Mouse (Mus musculus) embryonic facial prominence, embryonic 14.5 days (tissue): ENCODE data around the gene Txk. TPM values are rescaled to one million over a fixed set of nuclear protein-coding genes. Genes with fewer than 3 reads are reported as not detected.

Experiments
- ATAC-seq: fragments of 200-750 bp; cut with Nextera tagmentation; 2 replicates; pipeline ENCODE4 v1.8.0; 2017; ENCODE audit warnings: low read depth, moderate number of reproducible peaks, moderate TSS enrichment
- DNase-seq: peaks from one replicate; pipeline ENCODE4 v3.0.0-alpha.2; 2015; ENCODE audit warnings: low spot score
- H3K27ac ChIP-seq: fragments of 300-500 bp; sonication (generic); replicated peaks from 2 replicates; pipeline ENCODE4 v1.5.1; 2014; ENCODE audit warnings: low read depth, mild to moderate bottlenecking, low read length, moderate library complexity
- H3K27me3 ChIP-seq: fragments of 300-500 bp; sonication (generic); replicated peaks from 2 replicates; pipeline ENCODE4 v1.6.1; 2014; ENCODE audit warnings: low read length; ENCODE audit not compliant: control insufficient read depth, insufficient read depth
- H3K36me3 ChIP-seq: fragments of 300-500 bp; sonication (generic); 2 replicates; pipeline ENCODE4 v1.6.1; 2014; ENCODE audit warnings: low read length, mixed read lengths; ENCODE audit not compliant: control insufficient read depth, insufficient read depth
- H3K4me1 ChIP-seq: fragments of 300-500 bp; sonication (generic); 2 replicates; pipeline ENCODE4 v1.6.1; 2014; ENCODE audit warnings: antibody characterized with exemption, low read length; ENCODE audit not compliant: control insufficient read depth, insufficient read depth
- H3K4me2 ChIP-seq: fragments of 300-500 bp; sonication (generic); 2 replicates; pipeline ENCODE4 v1.6.1; 2014; ENCODE audit warnings: low read depth, mild to moderate bottlenecking, low read length, moderate library complexity, mixed read lengths
- H3K4me3 ChIP-seq: fragments of 300-500 bp; sonication (generic); 2 replicates; pipeline ENCODE4 v1.5.1; 2014; ENCODE audit warnings: low read depth, mild to moderate bottlenecking, low read length
- H3K9ac ChIP-seq: fragments of 300-500 bp; sonication (generic); 2 replicates; pipeline ENCODE4 v1.6.1; 2014; ENCODE audit warnings: low read depth, mild to moderate bottlenecking, low read length, moderate library complexity, mixed read lengths
- H3K9me3 ChIP-seq: fragments of 300-500 bp; sonication (generic); 2 replicates; pipeline ENCODE4 v1.6.1; 2016; ENCODE audit warnings: low read length; ENCODE audit not compliant: control insufficient read depth
- WGBS: fragments of 180-500 bp; shearing (Covaris S2); extraction: QIAGEN DNeasy Blood & Tissue Kit; methylation state at CpG from one replicate; pipeline ENCODE4 v1.1.7; 2014; 5-methylcytosine and 5-hydroxymethylcytosine counted together
- polyA plus RNA-seq: library from polyadenylated mRNA; unstranded; fragments of >200 nt; fragmentation: Nextera tagmentation; extraction: Ambion mirVana; gene quantifications from 2 replicates; pipeline ENCODE4 v1.2.1, GENCODE M21; 2014

The Txk gene
- polyA plus RNA-seq, 1 experiment from 2014 or later = 0.11 TPM

DNA sequence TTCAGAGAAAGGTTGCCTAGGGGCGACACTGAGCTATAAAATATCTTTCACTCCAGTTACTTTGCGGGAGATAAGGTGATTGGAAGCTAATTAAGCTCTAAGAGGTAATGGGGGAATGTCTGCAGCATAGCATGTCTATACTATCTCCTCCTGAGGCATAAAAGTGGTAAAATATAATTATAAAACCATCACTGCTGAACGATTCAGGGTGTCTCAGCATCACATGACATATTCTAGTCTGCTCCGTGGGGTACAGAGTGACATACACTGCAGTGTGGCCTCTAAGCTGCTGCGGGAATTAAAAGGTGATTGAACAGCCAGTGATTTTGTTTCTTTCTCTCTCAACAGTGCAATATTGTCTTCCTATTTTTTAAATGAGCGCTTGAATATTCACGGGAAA, 86.1 kb downstream of the Txk start:
- H3K9ac ChIP-seq = no peak overlapping the region
- no peak for ATAC-seq
- DNase-seq = no peak
- no peaks in the 10 kb centered on the region for H3K9me3 ChIP-seq
- 74% methylated on average over 7 of the region's 7 CpGs for WGBS
- H3K36me3 ChIP-seq = no peaks in the 10 kb centered on the region
- H3K27me3 ChIP-seq = no peaks in the 10 kb centered on the region
- no peak overlapping the region for H3K4me3 ChIP-seq
- no peak overlapping the region for H3K4me2 ChIP-seq
- no peak overlapping the region for H3K27ac ChIP-seq
- no peaks in the 10 kb centered on the region for H3K4me1 ChIP-seq

- ATAC-seq (no peak), DNase-seq (peak; percentile 44)
- Histone ChIP-seq H3K27me3 (no peaks in the 10 kb centered on the region), H3K4me3 (no peak overlapping the region), H3K36me3 (no peaks in the 10 kb centered on the region), H3K9ac (no peak overlapping the region), H3K27ac (no peak overlapping the region), H3K9me3 (no peaks in the 10 kb centered on the region), H3K4me1 (no peaks in the 10 kb centered on the region), H3K4me2 (no peak overlapping the region)
- WGBS = 18% methylated on average over 5 of the region's 5 CpGs
Measured at GRCm38 (mm10) chr5:72665281-72665680, 87.3 kb downstream of the Txk start.

- DNase-seq (no peak), ATAC-seq (no peak)
- Histone ChIP-seq H3K27ac (no peak overlapping the region), H3K36me3 (no peaks in the 10 kb centered on the region), H3K4me3 (no peak overlapping the region), H3K27me3 (no peaks in the 10 kb centered on the region), H3K4me2 (no peak overlapping the region), H3K9ac (no peak overlapping the region), H3K9me3 (no peaks in the 10 kb centered on the region), H3K4me1 (no peaks in the 10 kb centered on the region)
- WGBS = 51% methylated on average over 3 of the region's 3 CpGs
Measured at GRCm38 (mm10) chr5:72664854-72665253, 87.7 kb downstream of the Txk start.

GRCm38 (mm10) chr5:72664126-72664525, 88.5 kb downstream of the Txk start:
- 89% methylated on average over 5 of the region's 5 CpGs for WGBS
- ATAC-seq = no peak
- Histone ChIP-seq H3K36me3 (no peaks in the 10 kb centered on the region), H3K27me3 (no peaks in the 10 kb centered on the region), H3K4me1 (no peaks in the 10 kb centered on the region), H3K9ac (no peak overlapping the region), H3K9me3 (no peaks in the 10 kb centered on the region), H3K27ac (no peak overlapping the region), H3K4me3 (no peak overlapping the region), H3K4me2 (no peak overlapping the region)
- DNase-seq = no peak

- H3K4me2 ChIP-seq = no peak overlapping the region
- no peak for DNase-seq
- H3K9me3 ChIP-seq = no peaks in the 10 kb centered on the region
- ATAC-seq = no peak
- H3K27ac ChIP-seq = no peak overlapping the region
- WGBS = 83% methylated on average over 6 of the region's 6 CpGs
- H3K4me1 ChIP-seq = 0 out of 2 replicates have a peak, but pooled peaks cover 4% of the 10 kb centered on the region
- H3K4me3 ChIP-seq = no peak overlapping the region
- H3K27me3 ChIP-seq = no peaks in the 10 kb centered on the region
- no peak overlapping the region for H3K9ac ChIP-seq
- no peaks in the 10 kb centered on the region for H3K36me3 ChIP-seq
Measured at GRCm38 (mm10) chr5:72661051-72661781, 91.4 kb downstream of the Txk start.

DNA sequence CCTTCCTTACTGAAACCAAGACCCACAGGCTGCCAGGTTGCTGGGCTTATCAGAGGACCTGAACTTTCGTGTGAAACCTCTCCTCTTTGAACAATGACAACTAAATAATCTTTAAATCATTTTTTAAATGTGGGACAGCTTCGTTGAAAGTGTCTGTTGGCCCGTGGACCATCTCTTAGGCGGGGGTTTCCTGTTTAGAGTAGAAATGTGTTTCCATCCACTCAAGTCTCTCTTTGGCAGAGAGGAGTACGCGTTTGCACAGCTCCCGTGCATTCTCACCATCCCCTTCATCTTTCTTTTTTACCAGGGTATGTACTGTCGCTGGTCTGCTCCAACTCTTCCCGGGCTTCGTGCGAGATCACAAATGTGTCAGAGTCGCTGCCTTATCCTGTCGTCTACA, 94.2 kb downstream of the Txk start:
- Histone ChIP-seq H3K4me2 (no peak overlapping the region), H3K4me1 (0 out of 2 replicates have a peak, but pooled peaks cover 5% of the 10 kb centered on the region), H3K9ac (no peak overlapping the region), H3K4me3 (no peak overlapping the region), H3K9me3 (no peaks in the 10 kb centered on the region), H3K27me3 (no peaks in the 10 kb centered on the region), H3K36me3 (no peaks in the 10 kb centered on the region), H3K27ac (no peak overlapping the region)
- 87% methylated on average over 13 of the region's 13 CpGs for WGBS
- DNase-seq (no peak), ATAC-seq (no peak)

DNA sequence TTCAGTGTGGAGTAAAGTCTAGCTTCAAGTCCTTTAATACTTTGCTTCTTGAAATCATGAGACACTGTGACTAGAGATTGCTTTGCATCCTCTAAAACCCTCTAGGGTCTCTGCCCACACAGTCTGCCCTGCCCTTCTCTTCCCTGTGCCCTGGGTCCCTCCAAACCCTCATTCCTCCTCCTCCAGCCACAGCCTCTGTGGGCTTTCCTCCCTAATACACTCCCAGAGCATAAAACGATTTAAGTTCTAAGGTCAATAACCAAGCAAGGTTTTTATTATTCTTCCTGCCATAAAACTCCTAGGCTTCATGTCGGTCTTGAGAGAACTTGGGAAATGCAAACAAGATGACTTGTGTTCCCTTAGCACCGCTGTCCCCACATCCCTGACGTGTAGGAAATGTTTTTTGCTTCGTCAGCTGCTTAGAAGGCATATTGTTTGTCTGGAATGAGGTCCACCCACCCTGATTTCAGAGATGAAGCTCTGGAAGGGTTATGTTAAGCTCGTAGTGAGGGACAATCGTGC, 96.2 kb downstream of the Txk start:
- Histone ChIP-seq H3K27ac (no peak overlapping the region), H3K4me2 (no peak overlapping the region), H3K36me3 (no peaks in the 10 kb centered on the region), H3K4me1 (0 out of 2 replicates have a peak, but pooled peaks cover 5% of the 10 kb centered on the region), H3K9ac (no peak overlapping the region), H3K4me3 (no peak overlapping the region), H3K27me3 (no peaks in the 10 kb centered on the region), H3K9me3 (no peaks in the 10 kb centered on the region)
- ATAC-seq (no peak), DNase-seq (no peak)
- WGBS = 35% methylated on average over 7 of the region's 7 CpGs

DNA sequence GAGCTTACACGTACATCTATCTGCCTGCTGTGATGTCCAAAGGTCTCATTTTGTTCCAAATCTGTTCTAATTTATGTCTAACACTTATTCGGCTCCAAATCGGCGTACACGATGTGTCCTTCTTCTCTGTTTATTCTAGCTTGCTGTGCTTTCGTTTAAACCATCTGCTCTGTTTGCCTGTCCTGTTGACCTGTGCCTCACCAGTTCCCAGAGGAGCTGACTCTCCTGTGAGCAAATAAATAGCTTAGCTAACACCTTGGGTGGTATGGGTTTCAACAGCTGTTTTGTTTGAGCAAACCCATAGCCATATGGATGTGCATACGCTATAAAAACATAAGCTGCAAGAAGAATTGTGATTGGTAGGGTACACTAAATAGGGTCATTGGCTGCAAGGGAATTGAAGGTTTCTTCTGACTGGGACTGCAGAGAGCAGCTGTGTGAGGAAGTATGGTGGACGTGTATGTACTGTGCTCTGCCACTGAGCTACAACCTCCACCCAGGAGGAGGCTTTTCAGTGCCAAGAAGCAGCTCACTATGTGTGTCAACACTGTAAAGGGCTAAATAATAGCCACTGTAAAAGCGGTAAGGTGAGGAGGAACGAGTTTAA, 99.4 kb downstream of the Txk start:
- no peak overlapping the region for H3K9ac ChIP-seq
- H3K9me3 ChIP-seq = no peaks in the 10 kb centered on the region
- 0 out of 2 replicates have a peak, but pooled peaks cover 5% of the 10 kb centered on the region for H3K4me1 ChIP-seq
- H3K4me3 ChIP-seq = no peak overlapping the region
- no peak for DNase-seq
- peaks cover 9% of the 10 kb centered on the region; the same call in 1 of the 2 replicates for H3K27me3 ChIP-seq
- no peak overlapping the region for H3K4me2 ChIP-seq
- WGBS = 69% methylated on average over 10 of the region's 10 CpGs
- H3K36me3 ChIP-seq = no peaks in the 10 kb centered on the region
- H3K27ac ChIP-seq = no peak overlapping the region
- ATAC-seq = no peak
